31 mouse cellular contexts compared by ENCODE assay signal in the genomic region with DNA sequence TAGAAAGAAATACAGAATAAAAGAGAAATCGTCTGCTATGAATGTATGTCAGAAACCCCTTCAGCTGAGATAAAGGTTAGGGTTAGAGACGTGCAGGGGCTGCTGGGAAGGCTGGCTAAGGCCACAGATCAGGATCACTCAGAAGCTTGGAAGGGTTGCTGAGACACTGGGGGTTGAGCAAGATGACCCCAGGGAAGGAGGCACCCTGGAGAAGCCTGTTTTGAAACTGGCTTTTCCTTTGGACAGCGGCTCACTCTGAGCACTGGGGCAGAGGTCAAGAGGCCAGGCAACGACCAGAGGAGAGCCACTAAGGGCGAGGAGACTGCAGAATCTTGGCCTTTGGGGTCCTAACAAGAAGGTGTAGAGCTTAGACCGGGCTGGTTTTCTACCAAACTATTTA. TPM values are rescaled to one million over a fixed set of nuclear protein-coding genes. Genes with fewer than 3 reads are reported as not detected.
A peak's percentile ranks its signal among the peaks of the same experiment; 100 is the strongest.
DNase-seq lines count a peak whose midpoint lies in the region; ATAC-seq and TF ChIP-seq lines count a peak whose summit lies in the region.
"Had no signal": no experiment of that assay in that cellular context is flagged by ENCODE, and none has a peak within 500 bp of the region (broad histone marks: within the 10 kb centered on the region; RNA-seq: fewer than 3 reads in every experiment).

No protein-coding gene starts in this region.

- no peak overlapping the region for H3K27ac ChIP-seq in lung, postnatal 0 days (ENCODE audit: low read length)
- H3K27ac ChIP-seq: embryonic facial prominence, embryonic 10.5 days; embryonic facial prominence, embryonic 13.5 days; forebrain, embryonic 10.5 days; forebrain, embryonic 13.5 days; hindbrain, embryonic 10.5 days; hindbrain, embryonic 13.5 days; intestine, embryonic 15.5 days had no signal

- no peaks in the 10 kb centered on the region for H3K27me3 ChIP-seq in lung, postnatal 0 days (replicated peaks; ENCODE audit: insufficient read depth, low read length)
- H3K27me3 ChIP-seq: embryonic facial prominence, embryonic 13.5 days; forebrain, embryonic 13.5 days; hindbrain, embryonic 13.5 days; intestine, embryonic 15.5 days had no signal

- no peak for TF ChIP-seq EP300 in lung, postnatal 0 days (IDR thresholded peaks at IDR 0.05)

- H3K4me2 ChIP-seq in lung, postnatal 0 days (replicated peaks; ENCODE audit: low read depth, low read length) = no peak overlapping the region
- H3K4me2 ChIP-seq: embryonic facial prominence, embryonic 13.5 days; forebrain, embryonic 13.5 days; heart, embryonic 11.5 days; hindbrain, embryonic 13.5 days; intestine, embryonic 15.5 days had no signal

- no peaks in the 10 kb centered on the region for H3K36me3 ChIP-seq in lung, postnatal 0 days (ENCODE audit: insufficient read depth, low read length)
- H3K36me3 ChIP-seq: embryonic facial prominence, embryonic 10.5 days; embryonic facial prominence, embryonic 13.5 days; forebrain, embryonic 10.5 days; hindbrain, embryonic 10.5 days; hindbrain, embryonic 13.5 days; intestine, embryonic 15.5 days had no signal

- no peak overlapping the region for H3K4me3 ChIP-seq in lung, postnatal 0 days (ENCODE audit: low read depth, low read length)
- H3K4me3 ChIP-seq: embryonic facial prominence, embryonic 10.5 days; embryonic facial prominence, embryonic 13.5 days; erythroblast, embryonic 14.5 days; forebrain, embryonic 10.5 days; forebrain, embryonic 13.5 days; hindbrain, embryonic 10.5 days; hindbrain, embryonic 13.5 days; intestine, embryonic 15.5 days had no signal

- intact Hi-C loops in heart, postnatal 36 days (cut with DNase I) = no loop called here

- ATAC-seq in lung, postnatal 0 days = no peak
- ATAC-seq: CD4-positive, CD25-positive, alpha-beta regulatory T cell, adult 4 months; forebrain, embryonic 13.5 days; forebrain, embryonic 16.5 days; hindbrain, embryonic 16.5 days; intestine, embryonic 15.5 days had no signal

- peak; percentile 69 for DNase-seq in adrenal gland, postnatal 10 days
- DNase-seq in adrenal gland, postnatal 25 days = no peak
- DNase-seq in heart, adult 11 months = peak; percentile 83
- no peak for DNase-seq in heart, postnatal 36 days
- peak; percentile 34 for DNase-seq in lung, postnatal 36 days
- DNase-seq in lung, postnatal 0 days (ENCODE audit: low spot score) = no peak
- no peak for DNase-seq in right cerebral cortex, postnatal 4 days
- DNase-seq: cerebellum, adult 18-20 months; cerebellum, adult 9-10 months; cerebellum, postnatal 14 days; gastrocnemius, postnatal 10 days; gastrocnemius, postnatal 36 days; kidney, adult 11 months had no signal

- no peak overlapping the region for H3K9ac ChIP-seq in lung, postnatal 0 days (replicated peaks; ENCODE audit: low read depth)
- H3K9ac ChIP-seq: embryonic facial prominence, embryonic 13.5 days; forebrain, embryonic 13.5 days; hindbrain, embryonic 13.5 days; intestine, embryonic 15.5 days had no signal

- no peaks in the 10 kb centered on the region for H3K9me3 ChIP-seq in lung, postnatal 0 days (ENCODE audit: low read length)
- H3K9me3 ChIP-seq: embryonic facial prominence, embryonic 10.5 days; embryonic facial prominence, embryonic 13.5 days; forebrain, embryonic 10.5 days; forebrain, embryonic 13.5 days; hindbrain, embryonic 10.5 days; hindbrain, embryonic 13.5 days; intestine, embryonic 15.5 days had no signal

- TF ChIP-seq CTCF in lung, postnatal 0 days (IDR thresholded peaks at IDR 0.05) = no peak

- peaks cover 12% of the 10 kb centered on the region; the same call in 1 of the 2 replicates for H3K4me1 ChIP-seq in lung, postnatal 0 days (ENCODE audit: insufficient read depth, low read depth, low read length)

- 46% methylated on average over 6 of the region's 6 CpGs for WGBS in lung, postnatal 0 days

RNA-seq across cellular contexts. Expression of gene 1810062G17Rik, which starts 10.4 kb away (rescaled TPM):
- 1 to 10 TPM; 2.6 to 2.7 TPM for total RNA-seq in adrenal gland, postnatal 10 days (2021)
- total RNA-seq in adrenal gland, postnatal 25 days (2021) = 1.1 and 1.8 TPM in 2 replicates
- total RNA-seq in heart, postnatal 36 days (2021) = under 1 TPM in 1 of 2 experiments, not detected in 1; 0.30 TPM
- polyA plus RNA-seq in lung, postnatal 0 days (2015; fragmentation: Nextera tagmentation; extraction: Ambion mirVana) = 6.9 and 8.0 TPM in 2 replicates
- total RNA-seq: gastrocnemius, adult 18-20 months had no signal
- polyA plus RNA-seq: erythroblast, embryonic 14.5 days; forebrain, embryonic 16.5 days; hindbrain, embryonic 13.5 days had no signal

RNA-seq across cellular contexts. Expression of gene Anxa5, which starts 10.5 kb away (rescaled TPM):
- 100 to 1,000 TPM; 410 to 415 TPM for total RNA-seq in adrenal gland, postnatal 10 days (2021)
- 592 and 680 TPM in 2 replicates for total RNA-seq in adrenal gland, postnatal 25 days (2021)
- 100 to 1,000 TPM; 140 to 143 TPM for total RNA-seq in heart, postnatal 36 days (2021)
- 449 and 491 TPM in 2 replicates for polyA plus RNA-seq in lung, postnatal 0 days (2015; fragmentation: Nextera tagmentation; extraction: Ambion mirVana)

RNA-seq across cellular contexts. Expression of gene Gm11549, which starts 35.4 kb away (rescaled TPM):
- total RNA-seq in adrenal gland, postnatal 10 days (2021) = under 1 TPM; 0.09 to 0.70 TPM
- total RNA-seq in adrenal gland, postnatal 25 days (2021) = not detected in 2 replicates
- not detected for total RNA-seq in heart, postnatal 36 days (2021)
- polyA plus RNA-seq in lung, postnatal 0 days (2015; fragmentation: Nextera tagmentation; extraction: Ambion mirVana) = not detected in 2 replicates
- total RNA-seq: gastrocnemius, adult 18-20 months; gastrocnemius, postnatal 36 days; granulocyte monocyte progenitor cell, adult 5-6 weeks; heart, adult 8-10 months; heart, postnatal 25 days; MEL had no signal
- polyA plus RNA-seq: C2C12; CD4-positive, CD25-positive, alpha-beta regulatory T cell, adult 4 months; embryonic facial prominence, embryonic 10.5 days; erythroblast, embryonic 14.5 days had no signal

Comparison
In these comparisons a context has a peak if more than half of its experiments do, and no peak if none do; other contexts are left out.
1. DNase-seq: peak in adrenal gland, postnatal 10 days (single experiment), heart, adult 11 months (single experiment) and lung, postnatal 36 days (single experiment); none in adrenal gland, postnatal 25 days (single experiment), heart, postnatal 36 days (0 of 2), lung, postnatal 0 days (single experiment) and right cerebral cortex, postnatal 4 days (single experiment).